Mouse (Mus musculus) leukemia stem cell, adult 10-12 weeks (primary cell): ENCODE results near the gene Tnmd. TPM values are rescaled to one million over a fixed set of nuclear protein-coding genes. Genes with fewer than 3 reads are reported as not detected.

ENCODE experiments used
- polyA plus RNA-seq: library from polyadenylated mRNA; stranded (reverse); fragments of >175 nt; gene quantifications from 2 replicates; pipeline ENCODE4 v1.2.3, GENCODE M21; 2012; ENCODE audit warnings: low replicate concordance

Gene Tnmd
- polyA plus RNA-seq, result not detected in 2 replicates

GRCm38 (mm10) chrX:133850680-133851079, at the start of gene Tnmd:
Tnmd (plus strand) TSS chrX:133850980.

DNA sequence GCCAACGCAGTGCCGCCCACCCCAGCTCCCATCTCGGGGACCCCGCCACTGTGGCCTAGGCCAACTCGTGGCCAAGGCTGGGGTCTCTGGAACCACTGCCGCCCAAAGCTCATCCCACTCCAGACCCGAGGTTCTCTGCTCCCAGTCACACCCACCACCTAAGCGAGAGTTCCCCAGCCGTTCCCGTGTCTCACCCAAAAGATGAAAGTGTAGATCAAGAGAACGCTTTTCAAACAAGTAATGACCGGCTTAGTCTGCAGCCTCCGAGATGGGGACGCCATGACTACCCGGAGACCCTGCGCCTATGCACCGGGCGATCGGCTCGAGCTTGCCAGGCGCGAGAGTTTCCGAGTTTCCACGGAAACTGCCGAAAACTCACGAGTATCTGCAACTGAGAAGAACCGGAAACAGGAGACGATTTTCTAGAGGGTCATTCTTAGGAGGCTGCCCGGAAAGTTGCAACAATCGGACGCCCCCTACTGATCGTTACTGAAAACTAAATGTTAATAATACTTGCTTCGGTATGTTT, 47.3 kb downstream of the Tnmd start, which contains the start of gene Tspan6:
Tspan6 (minus strand) TSS at position 416 of the 529 bp plus-strand sequence.

GRCm38 (mm10) chrX:133908261-133908660, 57.5 kb downstream of the Tnmd start, which contains the start of gene Srpx2:
Srpx2 (plus strand) TSS chrX:133908426.

Other genes starting within 250 kb of the Tnmd start
- 0.01 TPM in 1 of 2 replicates, not detected in the other for gene Pcdh19, start 162.0 kb upstream of the Tnmd start, polyA plus RNA-seq
- gene Tspan6, start 47.4 kb downstream of the Tnmd start, polyA plus RNA-seq, result 0.77 TPM in 1 of 2 replicates, not detected in the other
- 0.19 TPM in 1 of 2 replicates, not detected in the other for gene Srpx2, start 57.4 kb downstream of the Tnmd start, polyA plus RNA-seq
- not detected in 2 replicates for gene Sytl4, start 130.8 kb downstream of the Tnmd start, polyA plus RNA-seq
- gene Cstf2, start 208.2 kb downstream of the Tnmd start, polyA plus RNA-seq, result 11.7 and 44.7 TPM in 2 replicates